Mouse (Mus musculus) common myeloid progenitor, adult 5-6 weeks (primary cell): Measurements from ENCODE around the gene Rarg. TPM values are rescaled to one million over a fixed set of nuclear protein-coding genes. Genes with fewer than 3 reads are reported as not detected.

Source experiments
- ATAC-seq: replicated peaks from 2 replicates; pipeline ENCODE4 v1.8.0; 2016; ENCODE audit warnings: low read depth, mild to moderate bottlenecking, moderate TSS enrichment, inconsistent platforms; ENCODE audit not compliant: poor library complexity, severe bottlenecking
- total RNA-seq: library from RNA; stranded (forward); fragments of 200-1000, 187-1606 nt; gene quantifications from 2 replicates; pipeline ENCODE4 v1.2.3, GENCODE M21; 2017

Rarg gene
- total RNA-seq = 1.2 and 3.9 TPM in 2 replicates

GRCm38 (mm10) chr15:102257202-102258075 is at the start of gene Rarg:
TSS of gene Rarg (minus strand) at chr15:102257517.
- peak; percentile 30; the same call in 1 of the 2 replicates for ATAC-seq

GRCm38 (mm10) chr15:102302542-102302941 is 45.2 kb upstream of the Rarg start:
- ATAC-seq = no peak

- no peak for ATAC-seq
Observed at GRCm38 (mm10) chr15:102296368-102297006, 39.2 kb upstream of the Rarg start.

- ATAC-seq = peak; percentile 100
Observed at GRCm38 (mm10) chr15:102295633-102296367, 38.5 kb upstream of the Rarg start, which contains the start of gene Espl1. TSS of gene Espl1 (plus strand) at chr15:102296266.

GRCm38 (mm10) chr15:102287395-102287794 is 30.1 kb upstream of the Rarg start:
- peak; percentile 62; the same call in 1 of the 2 replicates for ATAC-seq

GRCm38 (mm10) chr15:102283648-102284047 is 26.3 kb upstream of the Rarg start:
- ATAC-seq = no peak

GRCm38 (mm10) chr15:102282463-102283292 is 25.4 kb upstream of the Rarg start:
- no peak for ATAC-seq

GRCm38 (mm10) chr15:102280623-102281022 is 23.3 kb upstream of the Rarg start:
- ATAC-seq = no peak

GRCm38 (mm10) chr15:102279783-102280520 is 22.6 kb upstream of the Rarg start:
- ATAC-seq = no peak

GRCm38 (mm10) chr15:102279092-102279782 is 21.9 kb upstream of the Rarg start, which contains the start of gene Mfsd5:
TSS of gene Mfsd5 (plus strand) at chr15:102279454.
- ATAC-seq = peak; percentile 87

- ATAC-seq = no peak
Observed at GRCm38 (mm10) chr15:102278726-102279091, 21.4 kb upstream of the Rarg start.

GRCm38 (mm10) chr15:102273982-102274716 is 16.8 kb upstream of the Rarg start:
- peak; percentile 24; the same call in 1 of the 2 replicates for ATAC-seq

GRCm38 (mm10) chr15:102271441-102271840 is 14.1 kb upstream of the Rarg start:
- no peak for ATAC-seq

- ATAC-seq = no peak
Observed at GRCm38 (mm10) chr15:102270274-102270960, 13.1 kb upstream of the Rarg start, which contains the start of gene Gm9918. TSS of gene Gm9918 (plus strand) at chr15:102270563.

GRCm38 (mm10) chr15:102265548-102265947 is 8.2 kb upstream of the Rarg start:
- ATAC-seq = peak; percentile 60; the same call in 1 of the 2 replicates

- no peak for ATAC-seq
Observed at GRCm38 (mm10) chr15:102263037-102263436, 5.7 kb upstream of the Rarg start.

- ATAC-seq = no peak
Observed at GRCm38 (mm10) chr15:102262582-102262981, 5.3 kb upstream of the Rarg start.
